11 mouse cellular contexts compared by ENCODE assay signal in the genomic region with DNA sequence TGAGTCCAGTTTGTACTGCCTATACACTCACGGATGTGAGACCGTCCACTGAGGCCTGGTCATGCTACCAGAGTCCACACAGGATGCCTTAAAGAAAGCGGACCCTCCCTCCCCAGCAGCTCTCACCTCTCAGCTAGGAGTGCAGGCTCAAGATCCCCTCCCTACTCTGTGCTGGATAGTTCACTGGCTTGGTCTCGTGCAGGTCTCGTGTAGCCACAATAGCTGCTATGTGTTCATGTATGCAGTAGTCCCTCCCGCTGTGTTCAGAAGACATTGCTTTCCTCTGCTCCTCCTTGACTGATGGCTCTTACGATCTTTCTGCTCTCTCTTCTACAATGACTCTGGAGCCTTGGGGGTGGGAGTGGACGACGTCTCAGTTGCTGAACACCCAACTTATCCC.
"Had no signal": no experiment of that assay in that cellular context is flagged by ENCODE, and none has a peak within 500 bp of the region (broad histone marks: within the 10 kb centered on the region; RNA-seq: fewer than 3 reads in every experiment).

No protein-coding gene starts in this region.

- H3K9ac ChIP-seq: kidney, embryonic 15.5 days; limb, embryonic 15.5 days; liver, embryonic 14.5 days had no signal

- DNase-seq: kidney, adult 2 months; kidney, postnatal 14 days; left cerebral cortex, postnatal 4 days; lung, adult 18-20 months; right cerebral cortex, postnatal 4 days; spleen, adult 18-20 months; thymus, postnatal 36 days had no signal

- H3K27ac ChIP-seq: kidney, embryonic 15.5 days; limb, embryonic 15.5 days; liver, embryonic 14.5 days had no signal

- H3K9me3 ChIP-seq: kidney, embryonic 15.5 days; limb, embryonic 15.5 days had no signal

- H3K4me3 ChIP-seq: kidney, embryonic 15.5 days; limb, embryonic 15.5 days had no signal

- H3K36me3 ChIP-seq: kidney, embryonic 15.5 days; limb, embryonic 15.5 days had no signal

- H3K4me2 ChIP-seq: kidney, embryonic 15.5 days; limb, embryonic 15.5 days; midbrain, embryonic 11.5 days had no signal
